Mouse (Mus musculus): ENCODE measurements around the gene Mtmr10. TPM values are rescaled to one million over a fixed set of nuclear protein-coding genes. Genes with fewer than 3 reads are reported as not detected.

The Mtmr10 gene
- polyA plus RNA-seq, 1 experiment: 9.4 TPM

DNA sequence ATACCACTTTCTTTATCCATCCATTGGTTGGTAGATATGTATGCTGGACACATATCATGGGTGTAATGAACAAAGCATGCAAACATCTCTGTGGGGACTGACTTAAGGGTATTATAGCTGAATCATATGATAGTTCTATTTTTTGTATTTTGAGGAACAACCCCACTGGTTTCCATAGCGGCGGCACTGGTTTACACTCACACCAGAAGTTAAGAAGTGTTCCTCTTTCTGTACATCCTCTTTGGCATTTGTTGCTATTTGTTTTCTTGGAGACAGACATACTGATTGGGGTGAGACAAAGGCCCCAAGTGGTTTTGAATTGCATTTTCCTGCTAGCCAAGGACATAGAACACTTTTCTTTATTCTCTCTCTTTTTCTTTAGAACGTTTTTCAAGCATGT lies 7.9 kb upstream of the Mtmr10 start:
- no peaks in the 10 kb centered on the region for H3K27me3 ChIP-seq (ENCODE audit: control insufficient read depth, insufficient read depth, insufficient read length)
- H3K79me3 ChIP-seq (ENCODE audit: low read depth): no peaks in the 10 kb centered on the region
- no peaks in the 10 kb centered on the region for H3K79me2 ChIP-seq (ENCODE audit: control insufficient read depth, insufficient read depth)
- H3ac ChIP-seq (ENCODE audit: control insufficient read depth, insufficient read length, low read depth): no peak overlapping the region
- TF ChIP-seq MAX (IDR thresholded peaks at IDR 0.05) (no peak), USF1 (IDR thresholded peaks at IDR 0.05; ENCODE audit: low read depth) (no peak), MYOD1 (IDR thresholded peaks at IDR 0.05; ENCODE audit: control insufficient read depth, insufficient read length, low read depth) (no peak), FOSL1 (IDR thresholded peaks at IDR 0.05; ENCODE audit: insufficient read depth, low read length, poor library complexity, severe bottlenecking) (no peak), CEBPB (IDR thresholded peaks at IDR 0.05; ENCODE audit: low read depth) (no peak), CTCF (IDR thresholded peaks at IDR 0.05; ENCODE audit: control insufficient read depth, insufficient read depth, insufficient read length) (no peak), MYOG (IDR thresholded peaks at IDR 0.05; ENCODE audit: control insufficient read depth, extremely low read depth, insufficient read length) (no peak)
- no peak overlapping the region for H3K4me3 ChIP-seq (ENCODE audit: insufficient read depth, poor library complexity, severe bottlenecking)
- no peaks in the 10 kb centered on the region for H3K36me3 ChIP-seq (ENCODE audit: control insufficient read depth, insufficient read depth)

DNA sequence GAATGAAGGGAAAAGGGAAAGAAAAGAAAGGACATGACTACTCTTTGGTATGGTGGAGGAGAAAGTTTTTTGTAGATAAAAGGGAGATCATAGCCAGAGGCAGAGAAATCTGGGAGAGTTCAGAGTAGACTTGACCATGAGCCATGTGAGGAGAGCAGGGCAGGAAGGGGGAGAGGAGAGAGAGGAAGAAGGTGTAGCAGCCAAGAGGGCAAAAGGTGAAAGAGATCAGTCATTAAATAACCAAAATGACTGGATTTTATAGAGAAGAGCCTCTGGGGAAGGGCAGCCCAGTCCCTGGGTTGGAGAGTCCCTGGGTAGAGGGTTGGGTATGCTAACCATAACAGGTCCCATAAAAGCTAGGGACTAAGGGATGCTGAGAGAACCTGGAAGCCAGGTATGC lies 887 bp upstream of the Mtmr10 start:
- Histone ChIP-seq H3K79me3 (ENCODE audit: low read depth) (peaks cover 22% of the 10 kb centered on the region), H3ac (ENCODE audit: control insufficient read depth, insufficient read length, low read depth) (no peak overlapping the region), H3K79me2 (ENCODE audit: control insufficient read depth, insufficient read depth) (peaks cover 48% of the 10 kb centered on the region), H3K4me3 (ENCODE audit: insufficient read depth, poor library complexity, severe bottlenecking) (peak overlapping the region; percentile 26), H3K27me3 (ENCODE audit: control insufficient read depth, insufficient read depth, insufficient read length) (no peaks in the 10 kb centered on the region), H3K36me3 (ENCODE audit: control insufficient read depth, insufficient read depth) (peaks cover 7% of the 10 kb centered on the region)
- TF ChIP-seq MYOG (IDR thresholded peaks at IDR 0.05; ENCODE audit: control insufficient read depth, extremely low read depth, insufficient read length) (no peak), FOSL1 (IDR thresholded peaks at IDR 0.05; ENCODE audit: insufficient read depth, low read length, poor library complexity, severe bottlenecking) (no peak), MAX (IDR thresholded peaks at IDR 0.05) (no peak)

DNA sequence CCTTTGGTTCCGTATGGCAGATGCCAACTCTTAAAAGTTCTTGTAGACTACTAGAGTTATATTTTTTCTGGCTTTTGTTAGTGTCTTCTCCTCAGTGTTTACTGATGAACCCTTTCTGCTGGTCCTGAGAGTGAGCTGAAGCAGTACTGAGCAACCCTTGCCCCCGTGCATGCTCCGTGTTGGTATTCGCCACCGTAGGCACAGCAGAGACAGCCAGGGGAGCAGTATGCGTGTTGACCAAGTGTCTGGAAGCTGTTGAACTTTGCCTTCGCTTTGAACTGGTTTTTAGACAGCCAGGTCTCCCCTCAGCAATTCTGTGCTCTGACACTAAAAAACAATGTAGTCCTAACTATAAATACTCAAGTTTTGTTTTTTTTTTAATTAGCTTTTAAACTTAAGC lies 2.0 kb downstream of the Mtmr10 start:
- H3K4me3 ChIP-seq (ENCODE audit: insufficient read depth, poor library complexity, severe bottlenecking): no peak overlapping the region
- TF ChIP-seq USF1 (IDR thresholded peaks at IDR 0.05; ENCODE audit: low read depth) (no peak), FOSL1 (IDR thresholded peaks at IDR 0.05; ENCODE audit: insufficient read depth, low read length, poor library complexity, severe bottlenecking) (no peak), MAX (IDR thresholded peaks at IDR 0.05) (no peak), MYOG (IDR thresholded peaks at IDR 0.05; ENCODE audit: control insufficient read depth, extremely low read depth, insufficient read length) (no peak)
- H3K79me3 ChIP-seq (ENCODE audit: low read depth): peaks cover 36% of the 10 kb centered on the region
- H3K79me2 ChIP-seq (ENCODE audit: control insufficient read depth, insufficient read depth): peaks cover 77% of the 10 kb centered on the region
- peaks cover 26% of the 10 kb centered on the region for H3K36me3 ChIP-seq (ENCODE audit: control insufficient read depth, insufficient read depth)
- H3K27me3 ChIP-seq (ENCODE audit: control insufficient read depth, insufficient read depth, insufficient read length): no peaks in the 10 kb centered on the region
- no peak overlapping the region for H3ac ChIP-seq (ENCODE audit: control insufficient read depth, insufficient read length, low read depth)

DNA sequence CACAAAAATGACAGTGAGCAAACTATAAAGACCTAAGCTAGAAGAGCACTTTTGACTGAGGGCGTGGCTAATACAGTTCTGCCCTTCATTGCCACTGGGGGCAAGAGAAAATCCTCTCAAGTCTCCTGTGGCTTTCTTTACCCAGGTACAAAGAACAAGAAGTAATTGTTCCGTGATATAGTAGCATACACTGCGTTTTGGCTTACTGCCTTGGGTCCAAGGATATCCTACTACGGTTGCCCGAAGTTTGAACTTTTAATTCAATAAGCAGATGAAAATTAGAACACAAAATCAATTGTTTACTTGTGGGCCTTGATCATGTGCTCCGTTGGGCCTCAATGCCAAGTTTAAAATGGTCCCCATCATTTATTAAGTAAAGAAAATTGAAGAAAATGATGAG lies 3.0 kb downstream of the Mtmr10 start:
- TF ChIP-seq MAX (IDR thresholded peaks at IDR 0.05): no peak
- no peak for TF ChIP-seq USF1 (IDR thresholded peaks at IDR 0.05; ENCODE audit: low read depth)
- Histone ChIP-seq H3ac (ENCODE audit: control insufficient read depth, insufficient read length, low read depth) (no peak overlapping the region), H3K27me3 (ENCODE audit: control insufficient read depth, insufficient read depth, insufficient read length) (no peaks in the 10 kb centered on the region), H3K36me3 (ENCODE audit: control insufficient read depth, insufficient read depth) (peaks cover 32% of the 10 kb centered on the region), H3K79me3 (ENCODE audit: low read depth) (peaks cover 42% of the 10 kb centered on the region), H3K79me2 (ENCODE audit: control insufficient read depth, insufficient read depth) (peaks cover 87% of the 10 kb centered on the region), H3K4me3 (ENCODE audit: insufficient read depth, poor library complexity, severe bottlenecking) (no peak overlapping the region)

DNA sequence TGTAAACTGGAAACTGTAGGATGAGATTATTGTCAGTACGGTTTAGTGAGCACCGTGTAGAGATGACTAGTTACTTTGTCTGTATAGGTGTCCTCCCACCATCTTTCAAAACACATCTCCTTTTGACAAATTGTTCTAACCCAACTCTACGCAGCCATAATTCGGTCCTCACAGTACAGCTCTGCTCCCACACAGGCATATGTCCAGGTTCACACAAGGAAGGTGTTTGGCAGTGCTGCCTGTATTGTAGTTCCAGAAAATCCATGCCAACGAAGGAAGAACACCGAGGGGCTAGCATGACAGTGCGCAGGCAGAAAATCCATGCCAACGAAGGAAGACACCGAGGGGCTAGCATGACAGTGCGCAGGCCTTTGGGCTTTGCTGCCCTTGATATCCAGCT lies 4.3 kb downstream of the Mtmr10 start:
- TF ChIP-seq MYOG (IDR thresholded peaks at IDR 0.05; ENCODE audit: control insufficient read depth, extremely low read depth, insufficient read length) (no peak), CTCF (IDR thresholded peaks at IDR 0.05; ENCODE audit: control insufficient read depth, insufficient read depth, insufficient read length) (no peak), USF1 (IDR thresholded peaks at IDR 0.05; ENCODE audit: low read depth) (no peak), MAX (IDR thresholded peaks at IDR 0.05) (no peak), FOSL1 (IDR thresholded peaks at IDR 0.05; ENCODE audit: insufficient read depth, low read length, poor library complexity, severe bottlenecking) (no peak)

DNA sequence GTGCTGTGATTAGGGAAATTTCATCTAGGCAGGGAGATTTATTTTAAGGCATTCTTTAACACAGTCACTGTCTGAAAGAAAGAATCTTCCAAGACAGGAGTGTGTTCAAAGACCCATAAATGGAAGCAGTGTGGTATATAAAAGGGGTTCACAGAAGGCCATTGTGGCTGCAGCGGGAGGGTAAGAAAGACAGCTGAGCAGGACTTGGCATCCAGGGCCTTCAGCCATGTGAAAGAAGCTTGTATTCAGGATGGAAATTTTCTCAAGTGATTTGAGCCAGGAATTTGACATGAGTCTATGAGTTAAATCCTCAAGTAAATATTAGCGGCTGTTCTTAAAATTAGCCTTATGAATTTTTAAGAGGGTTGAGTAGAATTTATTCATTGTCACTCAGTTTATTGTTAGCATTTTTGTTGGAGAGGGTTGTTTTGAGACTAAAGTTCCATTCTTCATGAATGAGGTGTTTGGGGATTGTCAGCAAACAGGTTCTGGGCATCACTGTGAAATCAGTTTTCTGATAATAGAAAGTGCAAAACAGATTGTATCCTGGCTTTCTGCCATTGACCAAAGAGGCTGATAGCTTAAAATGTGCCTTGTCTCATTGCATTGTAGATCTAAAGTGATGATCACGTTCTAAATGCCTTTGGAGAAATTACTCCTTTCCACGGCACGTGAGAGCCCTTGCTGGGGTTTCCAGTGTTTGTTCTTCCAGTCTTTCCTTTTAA lies 9.0 kb downstream of the Mtmr10 start:
- Histone ChIP-seq H3K27me3 (ENCODE audit: control insufficient read depth, insufficient read depth, insufficient read length) (no peaks in the 10 kb centered on the region), H3ac (ENCODE audit: control insufficient read depth, insufficient read length, low read depth) (no peak overlapping the region), H3K79me3 (ENCODE audit: low read depth) (peaks cover 28% of the 10 kb centered on the region), H3K79me2 (ENCODE audit: control insufficient read depth, insufficient read depth) (peaks cover 55% of the 10 kb centered on the region), H3K4me3 (ENCODE audit: insufficient read depth, poor library complexity, severe bottlenecking) (no peak overlapping the region), H3K36me3 (ENCODE audit: control insufficient read depth, insufficient read depth) (peaks cover 54% of the 10 kb centered on the region)
- no peak for TF ChIP-seq USF1 (IDR thresholded peaks at IDR 0.05; ENCODE audit: low read depth)
- no peak for TF ChIP-seq MAX (IDR thresholded peaks at IDR 0.05)
- TF ChIP-seq CTCF (IDR thresholded peaks at IDR 0.05; ENCODE audit: control insufficient read depth, insufficient read depth, insufficient read length): no peak
- no peak for TF ChIP-seq MYOG (IDR thresholded peaks at IDR 0.05; ENCODE audit: control insufficient read depth, extremely low read depth, insufficient read length)
- TF ChIP-seq FOSL1 (IDR thresholded peaks at IDR 0.05; ENCODE audit: insufficient read depth, low read length, poor library complexity, severe bottlenecking): no peak
- TF ChIP-seq MYOD1 (IDR thresholded peaks at IDR 0.05; ENCODE audit: control insufficient read depth, insufficient read length, low read depth): no peak
- TF ChIP-seq CEBPB (IDR thresholded peaks at IDR 0.05; ENCODE audit: low read depth): no peak

More for the DNA sequence above, 4.3 kb downstream of the Mtmr10 start:
- Histone ChIP-seq H3K79me3 (ENCODE audit: low read depth) (peaks cover 45% of the 10 kb centered on the region), H3K4me3 (ENCODE audit: insufficient read depth, poor library complexity, severe bottlenecking) (no peak overlapping the region), H3K27me3 (ENCODE audit: control insufficient read depth, insufficient read depth, insufficient read length) (no peaks in the 10 kb centered on the region), H3K79me2 (ENCODE audit: control insufficient read depth, insufficient read depth) (peaks cover 97% of the 10 kb centered on the region), H3ac (ENCODE audit: control insufficient read depth, insufficient read length, low read depth) (no peak overlapping the region), H3K36me3 (ENCODE audit: control insufficient read depth, insufficient read depth) (peaks cover 34% of the 10 kb centered on the region)

Measured in C2C12 (cell line).